In genomic region chr3:51908437-51908990, GRCm38 (mm10) we compare ENCODE assay signal across 10 mouse cellular contexts.
DNase-seq lines count a peak whose midpoint lies in the region; ATAC-seq lines count a peak whose summit lies in the region.
"Had no signal": no experiment of that assay in that cellular context is flagged by ENCODE, and none has a peak within 500 bp of the region (broad histone marks: within the 10 kb centered on the region; RNA-seq: fewer than 3 reads in every experiment).

No protein-coding gene starts in this region.

- H3K4me1 ChIP-seq in embryonic facial prominence, embryonic 13.5 days = peaks cover 43% of the 10 kb centered on the region

- H3K36me3 ChIP-seq in embryonic facial prominence, embryonic 13.5 days = no peaks in the 10 kb centered on the region

- ATAC-seq in embryonic facial prominence, embryonic 13.5 days (ENCODE audit: insufficient number of reproducible peaks, insufficient read depth, low FRiP score, low TSS enrichment, low read depth) = peak; percentile 52; the same call in 1 of the 2 replicates

- H3K4me3 ChIP-seq in embryonic facial prominence, embryonic 13.5 days = no peak overlapping the region

- WGBS in embryonic facial prominence, embryonic 13.5 days = 15% methylated on average over 14 of the region's 14 CpGs

- peak; percentile 23 for DNase-seq in gastrocnemius, postnatal 10 days
- no peak for DNase-seq in gastrocnemius, adult 18-20 months (ENCODE audit: low spot score)
- peak; percentile 86 for DNase-seq in 3T3-L1 (ENCODE audit: low read depth, low spot score)
- peak; percentile 79 for DNase-seq in mesoderm, embryonic 11.5 days (ENCODE audit: low read depth, low spot score)
- DNase-seq in ovary, postnatal 10 days (ENCODE audit: low spot score) = no peak
- DNase-seq in urinary bladder, postnatal 10 days (ENCODE audit: low spot score) = no peak
- DNase-seq in testis, postnatal 10 days (ENCODE audit: low spot score) = no peak
- DNase-seq: thymus, adult 18-20 months had no signal

- H3K4me2 ChIP-seq in embryonic facial prominence, embryonic 13.5 days = peak overlapping the region; percentile 24

- peak overlapping the region; percentile 64 for H3K27ac ChIP-seq in embryonic facial prominence, embryonic 13.5 days
- H3K27ac ChIP-seq: liver, embryonic 14.5 days had no signal

- no peaks in the 10 kb centered on the region for H3K9me3 ChIP-seq in embryonic facial prominence, embryonic 13.5 days

- peak overlapping the region; percentile 40; the same call in 1 of the 2 replicates for H3K9ac ChIP-seq in embryonic facial prominence, embryonic 13.5 days
- H3K9ac ChIP-seq: liver, embryonic 14.5 days had no signal

- H3K27me3 ChIP-seq in embryonic facial prominence, embryonic 13.5 days = no peaks in the 10 kb centered on the region

Comparison
In these comparisons a context has a peak if more than half of its experiments do, and no peak if none do; other contexts are left out.
1. DNase-seq: peak in gastrocnemius, postnatal 10 days (single experiment), 3T3-L1 (single experiment) and mesoderm, embryonic 11.5 days (single experiment); none in gastrocnemius, adult 18-20 months (single experiment), ovary, postnatal 10 days (single experiment), urinary bladder, postnatal 10 days (single experiment) and testis, postnatal 10 days (single experiment).